Mouse (Mus musculus) gastrocnemius, postnatal 14 days (tissue): Measurements from ENCODE around the gene Trmu. TPM values are rescaled to one million over a fixed set of nuclear protein-coding genes. Genes with fewer than 3 reads are reported as not detected.
A peak's percentile ranks its signal among the peaks of the same experiment; 100 is the strongest.

Experiments
- DNase-seq: peaks from one replicate; pipeline ENCODE4 v3.0.0; 2021; ENCODE audit warnings: mixed read lengths
- intact Hi-C: fragments of 180-260 bp; cut with DNase I; formaldehyde crosslinking; loops from one replicate; pipeline ENCODE4 v1.15.1; 2025; ENCODE audit warnings: low total_unique reads
- total RNA-seq, 2 experiments: library from RNA; stranded (reverse); gene quantifications; 2 replicates each; pipeline ENCODE4 v1.2.3; 2021

The Trmu gene
- total RNA-seq, 2 experiments from 2014 or later: 13.7 to 21.3 TPM

GRCm38 (mm10) chr15:85892498-85893118 is 13.5 kb downstream of the Trmu start:
- intact Hi-C loops: no loop called here
- DNase-seq: no peak

- intact Hi-C loops: no loop called here
Measured at GRCm38 (mm10) chr15:85893871-85894270, 14.8 kb downstream of the Trmu start.

GRCm38 (mm10) chr15:85896284-85896683 is 17.2 kb downstream of the Trmu start:
- DNase-seq: peak; percentile 70
- intact Hi-C loops: loop anchor here (5.0 kb wide), 1 partner anchor 141 kb away; no protein-coding TSS in a partner anchor

More at GRCm38 (mm10) chr15:85893871-85894270, 14.8 kb downstream of the Trmu start:
- DNase-seq: no peak

GRCm38 (mm10) chr15:85897113-85897512 is 18.0 kb downstream of the Trmu start:
- intact Hi-C loops: loop anchor here (5.0 kb wide), 1 partner anchor 140 kb away; no protein-coding TSS in a partner anchor

GRCm38 (mm10) chr15:85899396-85899795 is 20.3 kb downstream of the Trmu start:
- no peak for DNase-seq
- intact Hi-C loops: loop anchor here (5.0 kb wide), 1 partner anchor 138 kb away; no protein-coding TSS in a partner anchor

More at GRCm38 (mm10) chr15:85897113-85897512, 18.0 kb downstream of the Trmu start:
- no peak for DNase-seq

GRCm38 (mm10) chr15:85900318-85900717 is 21.2 kb downstream of the Trmu start:
- intact Hi-C loops: loop anchor here (5.0 kb wide), 1 partner anchor 232 kb away; no protein-coding TSS in a partner anchor
- no peak for DNase-seq

GRCm38 (mm10) chr15:85900801-85901200 is 21.7 kb downstream of the Trmu start:
- no peak for DNase-seq
- intact Hi-C loops: loop anchor here (5.0 kb wide), 1 partner anchor 232 kb away; no protein-coding TSS in a partner anchor

GRCm38 (mm10) chr15:85902505-85902904 is 23.4 kb downstream of the Trmu start:
- no peak for DNase-seq
- intact Hi-C loops: loop anchor here (5.0 kb wide), 1 partner anchor 230 kb away; no protein-coding TSS in a partner anchor

- intact Hi-C loops: loop anchor here (5.0 kb wide), 1 partner anchor 228 kb away; no protein-coding TSS in a partner anchor
- no peak for DNase-seq
Measured at GRCm38 (mm10) chr15:85903826-85904225, 24.7 kb downstream of the Trmu start.

- DNase-seq: no peak
- intact Hi-C loops: no loop called here
Measured at GRCm38 (mm10) chr15:85908660-85909491, 29.8 kb downstream of the Trmu start.

GRCm38 (mm10) chr15:85909492-85909829 is 30.3 kb downstream of the Trmu start:
- intact Hi-C loops: no loop called here
- no peak for DNase-seq

- intact Hi-C loops: loop anchor here (5.0 kb wide), 1 partner anchor 217 kb away; no protein-coding TSS in a partner anchor
- no peak for DNase-seq
Measured at GRCm38 (mm10) chr15:85909931-85910330, 30.8 kb downstream of the Trmu start.

- DNase-seq: no peak
- intact Hi-C loops: loop anchor here (5.0 kb wide), 1 partner anchor 214 kb away; no protein-coding TSS in a partner anchor
Measured at GRCm38 (mm10) chr15:85913605-85914004, 34.5 kb downstream of the Trmu start.

GRCm38 (mm10) chr15:85919191-85919891 is 40.2 kb downstream of the Trmu start:
- no peak for DNase-seq
- intact Hi-C loops: no loop called here

GRCm38 (mm10) chr15:85919892-85920248 is 40.8 kb downstream of the Trmu start:
- intact Hi-C loops: no loop called here
- no peak for DNase-seq

GRCm38 (mm10) chr15:85921855-85922254 is 42.7 kb downstream of the Trmu start:
- intact Hi-C loops: no loop called here

GRCm38 (mm10) chr15:85928161-85928560 is 49.0 kb downstream of the Trmu start:
- intact Hi-C loops: no loop called here
- DNase-seq: no peak

More at GRCm38 (mm10) chr15:85921855-85922254, 42.7 kb downstream of the Trmu start:
- DNase-seq: no peak

- no peak for DNase-seq
- intact Hi-C loops: no loop called here
Measured at GRCm38 (mm10) chr15:85935627-85936049, 56.5 kb downstream of the Trmu start.
